Mouse (Mus musculus) forebrain, embryonic 16.5 days (tissue): ENCODE measurements at regions not wholly inside any gene's neighbourhood (a gene's known extent, or its start where the extent isn't known, plus 50 kb on each side); places are given as distances from the start of the nearest gene placed in this dataset.

ENCODE experiments used
- ATAC-seq: fragments of 200-750 bp; cut with Nextera tagmentation; 2 replicates; pipeline ENCODE4 v1.8.0; 2017; ENCODE audit warnings: mild to moderate bottlenecking, moderate library complexity
- H3K27ac ChIP-seq: fragments of 300-500 bp; sonication (generic); 2 replicates; pipeline ENCODE4 v1.5.1; 2014; ENCODE audit warnings: low read length, control low read depth
- H3K27me3 ChIP-seq: fragments of 300-500 bp; sonication (generic); replicated peaks from 2 replicates; pipeline ENCODE4 v1.6.1; 2014; ENCODE audit warnings: low read length; ENCODE audit not compliant: control insufficient read depth, insufficient read depth
- H3K36me3 ChIP-seq: fragments of 300-500 bp; sonication (generic); 2 replicates; pipeline ENCODE4 v1.6.1; 2014; ENCODE audit not compliant: control insufficient read depth, insufficient read depth
- H3K4me1 ChIP-seq: fragments of 300-500 bp; sonication (generic); replicated peaks from 2 replicates; pipeline ENCODE4 v1.6.1; 2014; ENCODE audit warnings: low read length; ENCODE audit not compliant: control insufficient read depth, insufficient read depth
- H3K4me2 ChIP-seq: fragments of 300-500 bp; sonication (generic); 2 replicates; pipeline ENCODE4 v1.6.1; 2014; ENCODE audit warnings: mild to moderate bottlenecking, low read length, control low read depth
- H3K4me3 ChIP-seq: fragments of 300-500 bp; sonication (generic); replicated peaks from 2 replicates; pipeline ENCODE4 v1.5.1; 2014; ENCODE audit warnings: mild to moderate bottlenecking, low read length, control low read depth
- H3K9ac ChIP-seq: fragments of 300-500 bp; sonication (generic); replicated peaks from 2 replicates; pipeline ENCODE4 v1.6.1; 2014; ENCODE audit warnings: low read depth, low read length, control low read depth
- H3K9me3 ChIP-seq: fragments of 300-500 bp; sonication (generic); 2 replicates; pipeline ENCODE4 v1.6.1; 2016; ENCODE audit warnings: low read length; ENCODE audit not compliant: control insufficient read depth
- WGBS: fragments of 180-500 bp; shearing (Covaris S2); extraction: QIAGEN DNeasy Blood & Tissue Kit; methylation state at CpG from one replicate; pipeline ENCODE4 v1.1.7; 2014; 5-methylcytosine and 5-hydroxymethylcytosine counted together

DNA sequence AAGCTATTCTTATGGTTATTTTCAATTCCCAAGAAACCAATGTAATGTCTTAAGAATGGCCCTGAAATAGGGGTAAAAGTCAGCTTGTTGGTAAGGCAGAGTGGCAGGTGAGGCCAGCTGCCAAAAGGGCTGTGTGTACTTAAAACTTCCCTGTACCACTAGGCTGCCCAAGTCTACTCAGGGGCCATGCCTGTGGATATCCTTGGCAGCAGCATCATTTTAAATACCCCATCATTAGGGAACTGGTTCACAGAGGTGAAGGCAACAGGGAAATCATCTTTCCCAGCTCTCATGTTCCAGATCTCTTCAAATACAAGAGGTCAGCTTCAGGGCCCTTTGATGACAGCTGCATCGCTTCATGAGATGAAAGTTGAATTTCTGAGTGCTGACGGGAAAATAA lies 399.8 kb downstream of the Dthd1 start:
- H3K4me2 ChIP-seq: no peak overlapping the region
- H3K27me3 ChIP-seq: no peaks in the 10 kb centered on the region
- H3K9ac ChIP-seq: no peak overlapping the region
- no peak overlapping the region for H3K27ac ChIP-seq
- H3K9me3 ChIP-seq: no peaks in the 10 kb centered on the region
- H3K4me3 ChIP-seq: no peak overlapping the region
- 78% methylated on average over 2 of the region's 2 CpGs for WGBS
- H3K4me1 ChIP-seq: no peaks in the 10 kb centered on the region
- H3K36me3 ChIP-seq: no peaks in the 10 kb centered on the region
- no peak for ATAC-seq

DNA sequence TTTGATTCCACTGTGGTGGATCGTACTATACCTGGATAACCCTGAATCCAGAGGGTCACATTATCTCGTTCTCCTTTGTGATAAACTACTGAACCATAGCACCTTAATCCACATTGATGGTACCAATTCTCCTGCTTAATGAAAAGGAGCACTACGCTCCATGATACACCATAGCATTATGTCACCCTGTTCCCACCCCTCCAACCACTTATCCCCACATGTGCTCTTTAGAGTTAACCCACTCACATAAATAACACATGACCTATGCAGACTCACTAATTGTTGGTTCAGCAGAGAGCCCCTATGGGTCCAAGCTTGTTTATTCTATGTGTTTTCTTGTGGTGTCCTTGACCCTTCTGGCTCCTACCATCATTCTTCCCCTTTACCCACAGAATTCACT lies 405.8 kb downstream of the Dthd1 start:
- H3K27ac ChIP-seq: no peak overlapping the region
- no peak overlapping the region for H3K4me3 ChIP-seq
- no peak overlapping the region for H3K9ac ChIP-seq
- no peaks in the 10 kb centered on the region for H3K27me3 ChIP-seq
- H3K4me1 ChIP-seq: no peaks in the 10 kb centered on the region
- WGBS: 61% methylated on average over 3 of the region's 3 CpGs
- no peak for ATAC-seq
- H3K4me2 ChIP-seq: no peak overlapping the region
- H3K36me3 ChIP-seq: no peaks in the 10 kb centered on the region
- H3K9me3 ChIP-seq: no peaks in the 10 kb centered on the region

- Histone ChIP-seq H3K4me3 (no peak overlapping the region), H3K9ac (no peak overlapping the region), H3K4me1 (0 out of 2 replicates have a peak, but pooled peaks cover 3% of the 10 kb centered on the region), H3K27ac (no peak overlapping the region), H3K36me3 (no peaks in the 10 kb centered on the region), H3K9me3 (no peaks in the 10 kb centered on the region), H3K27me3 (no peaks in the 10 kb centered on the region), H3K4me2 (no peak overlapping the region)
- peak; percentile 88 for ATAC-seq
Measured at GRCm38 (mm10) chr5:63262568-63262967, 386.3 kb upstream of the Nwd2 start.
